Mouse (Mus musculus) ES-Bruce4 (cell line): ENCODE data around the gene Ssu72.

ENCODE experiments used
- CTCF ChIP-seq: IDR thresholded peaks from one replicate; pipeline ENCODE4 v1.8.1; 2011; ENCODE audit warnings: low read depth, low read length
- EP300 ChIP-seq: IDR thresholded peaks from 2 replicates; pipeline ENCODE4 v1.6.1; 2011; ENCODE audit warnings: low read depth, low read length; ENCODE audit not compliant: insufficient read depth
- POLR2A ChIP-seq: IDR thresholded peaks from one replicate; pipeline ENCODE4 v1.8.1; 2011; ENCODE audit warnings: low read length; ENCODE audit not compliant: insufficient read depth

- TF ChIP-seq CTCF: no peak
- TF ChIP-seq POLR2A: no peak
- no peak for TF ChIP-seq EP300
These were observed 29.8 kb downstream of the Ssu72 start, which contains the start of gene Tmem240 for GRCm38 (mm10) chr4:155734350-155734941.
